Mouse (Mus musculus) midbrain, embryonic 14.5 days (tissue): ENCODE measurements at regions not wholly inside any gene's neighbourhood (a gene's known extent, or its start where the extent isn't known, plus 50 kb on each side); places are given as distances from the start of the nearest gene placed in this dataset.

Experiments used
- ATAC-seq: fragments of 200-750 bp; cut with Nextera tagmentation; 2 replicates; pipeline ENCODE4 v1.8.0; 2017; ENCODE audit warnings: moderate number of reproducible peaks, moderate library complexity; ENCODE audit not compliant: low FRiP score, low TSS enrichment
- DNase-seq: peaks from one replicate; pipeline ENCODE4 v3.0.0-alpha.2; 2015
- H3K27ac ChIP-seq: fragments of 300-500 bp; sonication (generic); replicated peaks from 2 replicates; pipeline ENCODE4 v1.5.1; 2014; ENCODE audit warnings: mild to moderate bottlenecking, low read depth, low read length, moderate library complexity
- H3K27me3 ChIP-seq: fragments of 300-500 bp; sonication (generic); 2 replicates; pipeline ENCODE4 v1.6.1; 2014; ENCODE audit warnings: low read length, control low read depth, mixed read lengths; ENCODE audit not compliant: control insufficient read depth, insufficient read depth
- H3K36me3 ChIP-seq: fragments of 300-500 bp; sonication (generic); 2 replicates; pipeline ENCODE4 v1.6.1; 2014; ENCODE audit warnings: low read length, control low read depth; ENCODE audit not compliant: control insufficient read depth, insufficient read depth
- H3K4me1 ChIP-seq: fragments of 300-500 bp; sonication (generic); 2 replicates; pipeline ENCODE4 v1.6.1; 2014; ENCODE audit warnings: mild to moderate bottlenecking, antibody characterized with exemption, low read length, control low read depth; ENCODE audit not compliant: control insufficient read depth, insufficient read depth
- H3K4me2 ChIP-seq: fragments of 300-500 bp; sonication (generic); 2 replicates; pipeline ENCODE4 v1.6.1; 2014; ENCODE audit warnings: mild to moderate bottlenecking, low read length, moderate library complexity
- H3K4me3 ChIP-seq: fragments of 300-500 bp; sonication (generic); replicated peaks from 2 replicates; pipeline ENCODE4 v1.5.1; 2014; ENCODE audit warnings: low read depth, low read length
- H3K9ac ChIP-seq: fragments of 300-500 bp; sonication (generic); replicated peaks from 2 replicates; pipeline ENCODE4 v1.6.1; 2014; ENCODE audit warnings: mild to moderate bottlenecking, low read length, moderate library complexity
- H3K9me3 ChIP-seq: fragments of 300-500 bp; sonication (generic); 2 replicates; pipeline ENCODE4 v1.6.1; 2016; ENCODE audit warnings: low read length, control low read depth, mixed read lengths; ENCODE audit not compliant: control insufficient read depth
- WGBS: fragments of 180-500 bp; shearing (Covaris S2); extraction: QIAGEN DNeasy Blood & Tissue Kit; methylation state at CpG from one replicate; pipeline ENCODE4 v1.1.7; 2014; 5-methylcytosine and 5-hydroxymethylcytosine counted together

DNA sequence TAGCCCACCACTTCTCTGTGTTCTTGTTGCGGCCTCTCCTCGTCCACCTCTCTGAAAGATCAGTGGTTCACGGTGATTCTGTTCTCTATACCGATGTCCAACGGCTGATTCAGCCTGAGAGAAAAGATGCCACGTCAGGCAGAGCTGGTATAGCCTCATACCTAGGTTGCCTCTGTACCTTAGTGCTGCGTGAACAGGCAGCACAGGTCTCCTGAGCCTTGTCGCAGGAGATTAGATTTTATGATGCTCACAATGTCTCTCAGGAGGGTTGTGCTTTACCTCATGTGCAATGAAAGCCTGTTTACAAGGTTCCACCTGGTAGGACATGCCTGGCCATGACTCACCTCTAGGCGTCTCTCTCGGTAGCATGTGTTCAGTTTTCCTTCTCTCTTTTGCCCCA is 267.6 kb upstream of the Clnk start:
- DNase-seq (no peak), ATAC-seq (no peak)
- Histone ChIP-seq H3K4me2 (no peak overlapping the region), H3K27me3 (no peaks in the 10 kb centered on the region), H3K9ac (no peak overlapping the region), H3K27ac (no peak overlapping the region), H3K9me3 (no peaks in the 10 kb centered on the region), H3K4me1 (no peaks in the 10 kb centered on the region), H3K4me3 (no peak overlapping the region), H3K36me3 (no peaks in the 10 kb centered on the region)
- WGBS: 91% methylated on average over 10 of the region's 10 CpGs

DNA sequence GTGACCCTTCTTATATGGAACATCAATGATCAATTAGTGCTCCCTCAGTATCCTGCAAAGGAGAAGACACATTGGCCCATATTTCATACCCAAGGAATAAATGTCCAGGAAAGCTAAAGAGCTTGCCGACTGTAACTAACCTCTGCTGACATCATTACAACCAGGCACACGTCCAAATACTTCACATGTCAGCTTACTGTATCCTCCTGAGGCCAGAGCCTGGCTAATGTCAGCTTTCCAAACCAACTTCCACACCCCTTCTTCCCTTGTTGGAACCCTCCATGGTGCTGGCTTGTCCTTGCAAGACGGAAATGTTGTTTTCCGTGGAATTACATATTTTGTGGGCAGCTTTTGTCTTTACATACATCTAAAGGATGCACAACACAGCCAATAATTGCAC is 267.0 kb upstream of the Clnk start:
- Histone ChIP-seq H3K9ac (no peak overlapping the region), H3K27ac (no peak overlapping the region), H3K4me2 (no peak overlapping the region), H3K27me3 (no peaks in the 10 kb centered on the region), H3K36me3 (no peaks in the 10 kb centered on the region), H3K4me1 (no peaks in the 10 kb centered on the region), H3K9me3 (no peaks in the 10 kb centered on the region), H3K4me3 (no peak overlapping the region)
- DNase-seq: peak; percentile 13
- no peak for ATAC-seq
- WGBS: 73% methylated on average over 4 of the region's 4 CpGs

DNA sequence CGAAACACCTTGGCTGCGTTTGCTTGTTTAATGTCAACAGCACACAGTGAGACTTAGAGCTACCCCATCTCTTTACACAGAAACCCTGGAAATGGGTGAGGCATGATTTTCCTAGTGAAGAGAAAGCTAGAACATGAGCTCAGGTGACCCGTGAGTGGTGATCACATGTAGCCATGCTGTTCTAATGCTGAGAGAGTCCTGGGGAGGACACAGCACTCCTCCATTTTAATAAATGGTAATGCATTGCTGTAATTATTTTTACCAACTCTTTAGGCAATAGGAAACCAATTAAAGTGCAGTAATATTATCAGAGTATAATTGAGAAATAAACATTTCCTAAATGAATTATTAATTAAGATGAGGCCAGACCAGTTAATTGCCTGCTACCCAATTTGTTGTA is 261.8 kb upstream of the Clnk start:
- Histone ChIP-seq H3K9ac (no peak overlapping the region), H3K4me1 (no peaks in the 10 kb centered on the region), H3K36me3 (no peaks in the 10 kb centered on the region), H3K27ac (no peak overlapping the region), H3K27me3 (no peaks in the 10 kb centered on the region), H3K4me3 (no peak overlapping the region), H3K9me3 (no peaks in the 10 kb centered on the region), H3K4me2 (no peak overlapping the region)
- 89% methylated on average over 3 of the region's 3 CpGs for WGBS
- ATAC-seq (no peak), DNase-seq (no peak)

DNA sequence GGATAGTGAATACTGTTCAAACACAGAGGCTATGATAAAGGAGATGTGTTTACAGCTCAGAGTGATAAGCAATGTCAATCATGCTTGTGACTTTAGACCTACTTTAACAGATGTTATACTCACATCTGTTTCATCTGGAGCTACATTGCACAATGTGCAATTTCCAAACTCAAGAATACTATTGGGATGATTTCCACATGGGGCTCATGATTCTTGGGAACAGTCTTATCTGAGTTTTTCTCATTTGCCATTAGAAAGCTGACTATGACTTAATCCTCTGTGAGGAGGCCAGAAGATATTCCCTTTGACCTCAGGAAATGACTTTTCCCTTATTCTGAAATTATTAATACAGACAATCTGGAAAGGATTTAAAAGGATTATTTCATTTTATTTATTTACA is 252.3 kb upstream of the Clnk start:
- no peak overlapping the region for H3K27ac ChIP-seq
- H3K27me3 ChIP-seq: no peaks in the 10 kb centered on the region

DNA sequence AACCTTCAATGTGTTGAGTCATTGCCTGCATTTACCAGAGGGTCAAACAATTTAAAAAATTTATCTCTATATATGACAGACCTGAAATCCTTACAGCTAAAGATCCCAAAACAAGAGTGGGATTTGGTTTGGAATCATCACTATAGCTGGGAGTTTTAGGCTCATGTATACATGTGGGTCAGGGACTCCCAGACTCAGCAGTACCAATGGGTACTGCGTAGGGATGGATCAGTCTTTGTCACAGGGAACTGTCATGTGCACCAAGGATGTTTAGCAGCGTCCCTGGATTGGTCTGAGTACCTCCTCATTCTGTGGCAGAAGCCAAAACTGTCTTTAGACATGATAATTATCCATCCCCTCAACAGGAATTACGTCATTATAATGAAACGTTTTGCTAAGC is 250.2 kb upstream of the Clnk start:
- H3K27ac ChIP-seq: no peak overlapping the region
- ATAC-seq: no peak
- H3K27me3 ChIP-seq: no peaks in the 10 kb centered on the region
- H3K4me1 ChIP-seq: no peaks in the 10 kb centered on the region
- no peaks in the 10 kb centered on the region for H3K9me3 ChIP-seq
- H3K9ac ChIP-seq: no peak overlapping the region
- no peak overlapping the region for H3K4me3 ChIP-seq
- H3K4me2 ChIP-seq: no peak overlapping the region
- H3K36me3 ChIP-seq: no peaks in the 10 kb centered on the region
- WGBS: 92% methylated on average over 4 of the region's 4 CpGs
- no peak for DNase-seq

More for the DNA sequence above, 252.3 kb upstream of the Clnk start:
- Histone ChIP-seq H3K4me2 (no peak overlapping the region), H3K36me3 (no peaks in the 10 kb centered on the region), H3K9me3 (no peaks in the 10 kb centered on the region), H3K9ac (no peak overlapping the region), H3K4me3 (no peak overlapping the region), H3K4me1 (no peaks in the 10 kb centered on the region)
- DNase-seq (no peak), ATAC-seq (no peak)

DNA sequence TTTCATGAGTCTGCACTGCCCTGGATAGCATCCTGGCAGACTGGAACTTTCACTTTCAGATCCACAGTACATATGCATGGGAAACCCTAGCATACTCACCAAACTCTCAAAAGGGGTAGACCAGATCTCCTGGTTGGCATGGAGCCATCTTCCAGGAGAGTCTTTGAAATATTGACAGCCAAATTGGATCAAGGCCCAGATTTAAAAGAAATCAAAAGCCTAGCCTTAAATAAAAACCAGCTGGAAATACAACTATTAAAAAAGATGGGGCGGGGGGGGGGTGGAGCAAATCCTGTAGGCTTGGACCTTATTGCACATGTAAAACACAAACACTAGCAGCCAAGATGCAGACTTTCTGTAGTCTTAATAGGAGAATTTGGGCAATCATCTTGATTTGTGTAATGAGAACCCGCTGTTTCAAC is 249.7 kb upstream of the Clnk start:
- no peaks in the 10 kb centered on the region for H3K27me3 ChIP-seq
- H3K4me2 ChIP-seq: no peak overlapping the region
- peak; percentile 56 for DNase-seq
- no peaks in the 10 kb centered on the region for H3K4me1 ChIP-seq
- no peak overlapping the region for H3K4me3 ChIP-seq
- WGBS: 88% methylated on average over 2 of the region's 2 CpGs
- no peak for ATAC-seq
- H3K9me3 ChIP-seq: no peaks in the 10 kb centered on the region
- no peaks in the 10 kb centered on the region for H3K36me3 ChIP-seq
- H3K27ac ChIP-seq: no peak overlapping the region
- no peak overlapping the region for H3K9ac ChIP-seq

DNA sequence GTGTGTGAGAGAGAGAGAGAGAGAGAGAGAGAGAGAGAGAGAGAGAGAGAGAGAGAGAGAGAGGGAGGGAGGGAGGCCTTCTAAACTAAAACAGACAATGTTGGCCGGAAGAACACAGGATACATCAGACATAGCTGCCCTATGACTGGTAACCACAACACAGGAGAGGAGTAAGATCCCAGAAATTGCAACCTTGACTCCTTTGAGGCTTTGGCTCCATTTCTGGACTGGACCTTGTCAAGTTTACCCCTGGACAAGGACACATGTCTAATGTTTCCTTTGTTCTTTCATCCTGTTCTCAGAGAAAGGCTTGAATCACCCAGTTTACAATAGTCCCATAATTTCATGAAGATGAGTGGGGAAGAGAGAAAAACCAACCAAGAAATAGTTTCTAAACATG is 233.7 kb upstream of the Clnk start:
- Histone ChIP-seq H3K9me3 (no peaks in the 10 kb centered on the region), H3K9ac (no peak overlapping the region), H3K4me3 (no peak overlapping the region), H3K4me2 (no peak overlapping the region), H3K27ac (no peak overlapping the region), H3K27me3 (no peaks in the 10 kb centered on the region), H3K4me1 (no peaks in the 10 kb centered on the region), H3K36me3 (no peaks in the 10 kb centered on the region)
- no peak for ATAC-seq
- WGBS: 92% methylated on average over 1 of the region's 1 CpGs
- no peak for DNase-seq

DNA sequence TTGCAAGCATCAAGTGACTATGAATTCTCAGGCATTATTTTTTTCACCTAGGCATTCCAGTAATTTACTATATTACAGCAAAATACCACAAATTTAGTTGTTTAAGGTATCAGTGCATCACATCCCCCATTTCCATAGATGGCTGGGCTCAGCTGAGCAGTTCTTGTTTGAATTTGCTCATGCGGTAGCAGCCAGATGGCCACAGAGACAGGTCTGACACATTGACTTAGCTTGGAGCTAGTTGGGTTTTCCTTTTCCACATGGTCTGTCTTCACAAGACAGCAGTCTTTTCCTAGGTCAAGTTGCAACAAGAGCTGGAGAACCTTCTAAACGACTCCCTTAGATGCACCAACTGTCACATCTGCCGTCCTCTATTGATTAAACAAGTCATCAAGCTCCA is 232.9 kb upstream of the Clnk start:
- WGBS: 89% methylated on average over 3 of the region's 3 CpGs
- H3K36me3 ChIP-seq: no peaks in the 10 kb centered on the region
- no peak for ATAC-seq
- H3K4me3 ChIP-seq: no peak overlapping the region
- H3K9me3 ChIP-seq: no peaks in the 10 kb centered on the region
- H3K27ac ChIP-seq: no peak overlapping the region
- no peak for DNase-seq
- no peaks in the 10 kb centered on the region for H3K27me3 ChIP-seq
- no peaks in the 10 kb centered on the region for H3K4me1 ChIP-seq
- no peak overlapping the region for H3K4me2 ChIP-seq
- H3K9ac ChIP-seq: no peak overlapping the region

DNA sequence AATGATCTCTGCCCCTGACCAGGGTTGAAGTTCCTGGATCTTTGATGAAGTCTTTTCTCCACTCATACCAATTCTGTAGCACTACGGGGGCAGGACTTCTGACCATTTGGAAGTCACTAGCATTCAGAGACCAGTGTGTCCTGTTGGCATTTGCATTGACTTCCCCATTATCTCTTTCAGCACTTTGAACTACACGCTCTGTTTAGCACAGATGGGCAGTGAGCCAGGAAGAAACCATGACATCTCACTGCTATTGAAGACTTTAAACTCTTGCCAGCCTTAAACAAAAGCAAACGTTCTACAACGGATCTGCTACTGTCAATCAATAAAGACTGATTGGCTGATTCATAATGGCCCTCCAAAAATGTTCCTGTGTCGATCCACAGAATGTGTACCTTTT is 222.5 kb upstream of the Clnk start:
- H3K27ac ChIP-seq: no peak overlapping the region
- H3K4me3 ChIP-seq: no peak overlapping the region
- no peaks in the 10 kb centered on the region for H3K9me3 ChIP-seq
- H3K36me3 ChIP-seq: no peaks in the 10 kb centered on the region
- peak; percentile 18 for DNase-seq
- H3K4me2 ChIP-seq: no peak overlapping the region
- no peak overlapping the region for H3K9ac ChIP-seq
- H3K4me1 ChIP-seq: no peaks in the 10 kb centered on the region
- WGBS: 38% methylated on average over 5 of the region's 5 CpGs
- no peak for ATAC-seq
- H3K27me3 ChIP-seq: no peaks in the 10 kb centered on the region
